Mouse (Mus musculus) midbrain, embryonic 15.5 days (tissue): ENCODE measurements around the gene Palb2. TPM values are rescaled to one million over a fixed set of nuclear protein-coding genes. Genes with fewer than 3 reads are reported as not detected.
"Not testable (repeated sequence)": the region's sequence is repeated elsewhere in the genome, so short reads cannot be mapped to it uniquely, and the experiment has no call there.

Experiments
- ATAC-seq: fragments of 200-750 bp; cut with Nextera tagmentation; replicated peaks from 2 replicates; pipeline ENCODE4 v1.8.0; 2017; ENCODE audit warnings: moderate TSS enrichment
- H3K27ac ChIP-seq: fragments of 300-500 bp; sonication (generic); 2 replicates; pipeline ENCODE4 v1.5.1; 2015; ENCODE audit warnings: mild to moderate bottlenecking, inconsistent platforms
- H3K27me3 ChIP-seq: fragments of 300-500 bp; sonication (generic); replicated peaks from 2 replicates; pipeline ENCODE4 v1.6.1; 2015; ENCODE audit warnings: inconsistent platforms
- H3K36me3 ChIP-seq: fragments of 300-500 bp; sonication (generic); replicated peaks from 2 replicates; pipeline ENCODE4 v1.6.1; 2015; ENCODE audit warnings: inconsistent platforms
- H3K4me1 ChIP-seq: fragments of 300-500 bp; sonication (generic); 2 replicates; pipeline ENCODE4 v1.6.1; 2015; ENCODE audit warnings: inconsistent platforms
- H3K4me2 ChIP-seq: fragments of 300-500 bp; sonication (generic); 2 replicates; pipeline ENCODE4 v1.6.1; 2015; ENCODE audit warnings: inconsistent platforms, mild to moderate bottlenecking, moderate library complexity
- H3K4me3 ChIP-seq: fragments of 300-500 bp; sonication (generic); 2 replicates; pipeline ENCODE4 v1.5.1; 2015; ENCODE audit warnings: mild to moderate bottlenecking, inconsistent platforms
- H3K9ac ChIP-seq: fragments of 300-500 bp; sonication (generic); 2 replicates; pipeline ENCODE4 v1.6.1; 2015; ENCODE audit warnings: mild to moderate bottlenecking, inconsistent platforms
- H3K9me3 ChIP-seq: fragments of 300-500 bp; sonication (generic); 2 replicates; pipeline ENCODE4 v1.6.1; 2016; ENCODE audit warnings: inconsistent platforms
- WGBS: fragments of 180-500 bp; shearing (Covaris S2); methylation state at CpG from one replicate; pipeline ENCODE4 v1.1.7; 2015; ENCODE audit warnings: mixed read lengths; 5-methylcytosine and 5-hydroxymethylcytosine counted together
- polyA plus RNA-seq: library from polyadenylated mRNA; unstranded; fragments of >200 nt; fragmentation: Nextera tagmentation; extraction: Ambion mirVana; gene quantifications from 2 replicates; pipeline ENCODE4 v1.2.1, GENCODE M21; 2015

Palb2 gene
- polyA plus RNA-seq, 1 experiment from 2014 or later = 4.9 TPM

- no peak overlapping the region for H3K9ac ChIP-seq
- H3K4me3 ChIP-seq = no peak overlapping the region
- no peak for ATAC-seq
- no peak overlapping the region for H3K4me2 ChIP-seq
- peaks cover 13% of the 10 kb centered on the region for H3K4me1 ChIP-seq
- H3K27ac ChIP-seq = no peak overlapping the region
- peaks cover 49% of the 10 kb centered on the region for H3K36me3 ChIP-seq
- H3K9me3 ChIP-seq = no peaks in the 10 kb centered on the region
- H3K27me3 ChIP-seq = no peaks in the 10 kb centered on the region
Measured at GRCm38 (mm10) chr7:122137071-122137470, 4.3 kb upstream of the Palb2 start.

- H3K9ac ChIP-seq = no peak overlapping the region
- peaks cover 14% of the 10 kb centered on the region for H3K4me1 ChIP-seq
- no peak for ATAC-seq
- WGBS = 73% methylated on average over 10 of the region's 10 CpGs
- peaks cover 40% of the 10 kb centered on the region for H3K36me3 ChIP-seq
- H3K27me3 ChIP-seq = no peaks in the 10 kb centered on the region
- H3K9me3 ChIP-seq = no peaks in the 10 kb centered on the region
- H3K27ac ChIP-seq = no peak overlapping the region
- H3K4me2 ChIP-seq = no peak overlapping the region
- no peak overlapping the region for H3K4me3 ChIP-seq
Measured at GRCm38 (mm10) chr7:122135070-122135469, 2.3 kb upstream of the Palb2 start.

- Histone ChIP-seq H3K4me3 (peak overlapping the region; percentile 78), H3K27me3 (no peaks in the 10 kb centered on the region), H3K4me2 (peak overlapping the region; percentile 56), H3K4me1 (peaks cover 14% of the 10 kb centered on the region), H3K27ac (peak overlapping the region; percentile 58; the same call in 1 of the 2 replicates), H3K36me3 (peaks cover 23% of the 10 kb centered on the region; the same call in 1 of the 2 replicates), H3K9me3 (no peaks in the 10 kb centered on the region), H3K9ac (peak overlapping the region; percentile 64)
- ATAC-seq = peak; percentile 64; the same call in 1 of the 2 replicates
- 21% methylated on average over 8 of the region's 8 CpGs for WGBS
Measured at GRCm38 (mm10) chr7:122133338-122133625, 497 bp upstream of the Palb2 start.

GRCm38 (mm10) chr7:122131834-122132233, 951 bp downstream of the Palb2 start:
- H3K27ac ChIP-seq = no peak overlapping the region
- no peak for ATAC-seq
- H3K9ac ChIP-seq = no peak overlapping the region
- peak overlapping the region; percentile 78 for H3K4me3 ChIP-seq
- no peaks in the 10 kb centered on the region for H3K27me3 ChIP-seq
- no peaks in the 10 kb centered on the region for H3K9me3 ChIP-seq
- H3K4me1 ChIP-seq = peaks cover 14% of the 10 kb centered on the region
- peaks cover 14% of the 10 kb centered on the region; the same call in 1 of the 2 replicates for H3K36me3 ChIP-seq
- peak overlapping the region; percentile 79 for H3K4me2 ChIP-seq

GRCm38 (mm10) chr7:122126946-122127345, 5.8 kb downstream of the Palb2 start:
- H3K4me3 ChIP-seq = no peak overlapping the region
- no peak overlapping the region for H3K27ac ChIP-seq
- H3K9me3 ChIP-seq = no peaks in the 10 kb centered on the region
- no peak for ATAC-seq
- 0 out of 2 replicates have a peak, but pooled peaks cover 11% of the 10 kb centered on the region for H3K36me3 ChIP-seq
- WGBS = 91% methylated on average over 11 of the region's 11 CpGs
- H3K27me3 ChIP-seq = no peaks in the 10 kb centered on the region
- no peaks in the 10 kb centered on the region for H3K4me1 ChIP-seq
- H3K9ac ChIP-seq = no peak overlapping the region
- H3K4me2 ChIP-seq = no peak overlapping the region

GRCm38 (mm10) chr7:122125636-122126035, 7.1 kb downstream of the Palb2 start:
- Histone ChIP-seq H3K27me3 (no peaks in the 10 kb centered on the region), H3K27ac (no peak overlapping the region), H3K9me3 (no peaks in the 10 kb centered on the region), H3K9ac (no peak overlapping the region), H3K36me3 (0 out of 2 replicates have a peak, but pooled peaks cover 14% of the 10 kb centered on the region), H3K4me3 (no peak overlapping the region), H3K4me2 (no peak overlapping the region), H3K4me1 (no peaks in the 10 kb centered on the region)
- no peak for ATAC-seq
- 70% methylated on average over 8 of the region's 8 CpGs for WGBS

- 0 out of 2 replicates have a peak, but pooled peaks cover 15% of the 10 kb centered on the region for H3K36me3 ChIP-seq
- no peak for ATAC-seq
- 89% methylated on average over 4 of the region's 4 CpGs for WGBS
Measured at GRCm38 (mm10) chr7:122123518-122123917, 9.3 kb downstream of the Palb2 start.

GRCm38 (mm10) chr7:122108206-122108605, 24.6 kb downstream of the Palb2 start:
- Histone ChIP-seq H3K9me3 (no peaks in the 10 kb centered on the region), H3K9ac (no peak overlapping the region), H3K4me3 (no peak overlapping the region), H3K4me1 (no peaks in the 10 kb centered on the region), H3K27ac (no peak overlapping the region), H3K27me3 (no peaks in the 10 kb centered on the region), H3K4me2 (no peak overlapping the region), H3K36me3 (0 out of 2 replicates have a peak, but pooled peaks cover 4% of the 10 kb centered on the region)
- no peak for ATAC-seq
- 97% methylated on average over 6 of the region's 6 CpGs for WGBS

More at GRCm38 (mm10) chr7:122123518-122123917, 9.3 kb downstream of the Palb2 start:
- no peak overlapping the region for H3K9ac ChIP-seq
- H3K27ac ChIP-seq = no peak overlapping the region
- H3K4me1 ChIP-seq = no peaks in the 10 kb centered on the region
- no peaks in the 10 kb centered on the region for H3K9me3 ChIP-seq
- H3K4me3 ChIP-seq = no peak overlapping the region
- H3K27me3 ChIP-seq = no peaks in the 10 kb centered on the region
- H3K4me2 ChIP-seq = no peak overlapping the region

GRCm38 (mm10) chr7:122101747-122102244, 31.0 kb downstream of the Palb2 start, which contains the start of gene Ndufab1:
Gene Ndufab1 (minus strand): TSS chr7:122101886.
- ATAC-seq = peak; percentile 99
- 3% methylated on average over 43 of the region's 43 CpGs for WGBS
- peaks cover 19% of the 10 kb centered on the region for H3K4me1 ChIP-seq
- H3K9ac ChIP-seq = peak within 1 kb of the TSS; percentile 81
- peaks cover 5% of the 10 kb centered on the region; the same call in 1 of the 2 replicates for H3K36me3 ChIP-seq
- H3K27me3 ChIP-seq = no peaks in the 10 kb centered on the region
- peak within 1 kb of the TSS; percentile 71 for H3K4me3 ChIP-seq
- H3K9me3 ChIP-seq = no peaks in the 10 kb centered on the region
- peak within 1 kb of the TSS; percentile 79 for H3K4me2 ChIP-seq
- peak within 1 kb of the TSS; percentile 81 for H3K27ac ChIP-seq

GRCm38 (mm10) chr7:122101014-122101746, 31.6 kb downstream of the Palb2 start:
- not testable (repeated sequence) for H3K27me3 ChIP-seq, H3K36me3 ChIP-seq, H3K9me3 ChIP-seq
- Histone ChIP-seq H3K4me2 (peak overlapping the region; percentile 79), H3K9ac (peak overlapping the region; percentile 81), H3K4me3 (peak overlapping the region; percentile 71), H3K27ac (peak overlapping the region; percentile 81), H3K4me1 (peaks cover 19% of the 10 kb centered on the region)
- 7% methylated on average over 28 of the region's 28 CpGs for WGBS
- ATAC-seq = peak; percentile 83

- H3K9ac ChIP-seq = no peak overlapping the region
- no peaks in the 10 kb centered on the region for H3K9me3 ChIP-seq
- no peak overlapping the region for H3K4me2 ChIP-seq
- no peak for ATAC-seq
- 60% methylated on average over 4 of the region's 4 CpGs for WGBS
- H3K27me3 ChIP-seq = no peaks in the 10 kb centered on the region
- no peak overlapping the region for H3K27ac ChIP-seq
- H3K4me3 ChIP-seq = no peak overlapping the region
- H3K4me1 ChIP-seq = peaks cover 19% of the 10 kb centered on the region
- peaks cover 27% of the 10 kb centered on the region for H3K36me3 ChIP-seq
Measured at GRCm38 (mm10) chr7:122099222-122099621, 33.6 kb downstream of the Palb2 start.

- Histone ChIP-seq H3K27me3 (no peaks in the 10 kb centered on the region), H3K4me3 (no peak overlapping the region), H3K9me3 (no peaks in the 10 kb centered on the region), H3K4me2 (no peak overlapping the region), H3K27ac (no peak overlapping the region), H3K9ac (no peak overlapping the region), H3K4me1 (peaks cover 19% of the 10 kb centered on the region), H3K36me3 (peaks cover 31% of the 10 kb centered on the region)
- no peak for ATAC-seq
- whole genome bisulfite sequencing = 89% methylated on average over 3 of the region's 3 CpGs
Measured at GRCm38 (mm10) chr7:122098009-122098408, 34.8 kb downstream of the Palb2 start.
